Mouse (Mus musculus) spleen, embryonic (tissue): ENCODE measurements around the gene Ms4a14.
"Not testable (repeated sequence)": the region's sequence is repeated elsewhere in the genome, so short reads cannot be mapped to it uniquely, and the experiment has no call there.

Experiments
- CTCF ChIA-PET: fragments of 350-600 bp; sonication (Branson Sonifier 250); formaldehyde crosslinking; loops from one replicate; lab custom pipeline; 2022; lab: Charles Lee

Ms4a14 gene

GRCm38 (mm10) chr19:11314354-11314753, at the start of gene Ms4a14:
TSS of gene Ms4a14 (minus strand) at chr19:11314454.
- CTCF ChIA-PET = interaction anchor here (1.4 kb wide), 1 partner anchor 42 kb away, joined by 3 read pairs; no protein-coding TSS in a partner anchor

GRCm38 (mm10) chr19:11362002-11362401, 47.7 kb upstream of the Ms4a14 start:
- CTCF ChIA-PET = interaction anchor here (0.7 to 1.0 kb wide), 3 partner anchors 30 to 125 kb away, joined by 3 to 4 read pairs (median 3); no protein-coding TSS in a partner anchor

DNA sequence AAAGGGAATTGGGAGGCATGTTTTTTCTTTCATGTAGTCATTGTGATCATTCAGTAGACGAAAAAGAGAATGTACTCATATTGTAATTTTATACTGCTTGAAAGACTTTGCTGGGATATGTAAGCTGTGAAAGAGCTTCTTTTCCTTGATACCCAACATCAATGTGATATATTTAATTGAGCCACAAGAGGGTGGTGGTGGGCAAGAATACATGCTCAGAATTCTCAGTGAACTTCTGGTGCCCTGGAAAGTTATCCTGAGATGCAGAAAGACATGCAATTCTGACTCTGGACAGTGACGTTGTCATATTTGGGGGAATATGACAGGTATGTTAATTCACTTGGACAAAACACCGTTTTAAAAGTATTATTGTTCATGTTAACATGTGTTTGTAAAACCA, 45.9 kb upstream of the Ms4a14 start:
- CTCF ChIA-PET = interaction anchor here (0.6 to 1.0 kb wide), 2 partner anchors 128 to 243 kb away, joined by 3 read pairs; no protein-coding TSS in a partner anchor

GRCm38 (mm10) chr19:11355730-11356129, 41.5 kb upstream of the Ms4a14 start:
- CTCF ChIA-PET = no interaction called here

DNA sequence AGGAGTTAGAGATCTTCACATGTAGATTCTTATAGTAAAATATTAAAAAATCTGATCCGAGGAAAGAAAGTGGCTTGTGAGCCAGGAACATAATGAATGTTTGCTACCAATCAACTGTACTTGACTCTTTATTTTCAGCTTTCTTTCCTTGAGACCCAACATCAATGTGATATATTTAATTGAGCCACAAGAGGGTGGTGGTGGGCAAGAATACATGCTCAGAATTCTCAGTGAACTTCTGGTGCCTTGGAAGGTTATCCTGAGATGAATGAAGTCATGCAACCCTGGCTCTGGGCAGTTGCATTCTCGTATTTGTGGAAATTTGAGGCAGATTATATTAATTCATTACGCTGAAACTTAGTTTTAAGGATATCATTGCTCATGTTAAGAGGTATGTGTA, 37.6 kb upstream of the Ms4a14 start:
- CTCF ChIA-PET = interaction anchor here (0.7 kb wide), 1 partner anchor 98 kb away, joined by 8 read pairs; no protein-coding TSS in a partner anchor

DNA sequence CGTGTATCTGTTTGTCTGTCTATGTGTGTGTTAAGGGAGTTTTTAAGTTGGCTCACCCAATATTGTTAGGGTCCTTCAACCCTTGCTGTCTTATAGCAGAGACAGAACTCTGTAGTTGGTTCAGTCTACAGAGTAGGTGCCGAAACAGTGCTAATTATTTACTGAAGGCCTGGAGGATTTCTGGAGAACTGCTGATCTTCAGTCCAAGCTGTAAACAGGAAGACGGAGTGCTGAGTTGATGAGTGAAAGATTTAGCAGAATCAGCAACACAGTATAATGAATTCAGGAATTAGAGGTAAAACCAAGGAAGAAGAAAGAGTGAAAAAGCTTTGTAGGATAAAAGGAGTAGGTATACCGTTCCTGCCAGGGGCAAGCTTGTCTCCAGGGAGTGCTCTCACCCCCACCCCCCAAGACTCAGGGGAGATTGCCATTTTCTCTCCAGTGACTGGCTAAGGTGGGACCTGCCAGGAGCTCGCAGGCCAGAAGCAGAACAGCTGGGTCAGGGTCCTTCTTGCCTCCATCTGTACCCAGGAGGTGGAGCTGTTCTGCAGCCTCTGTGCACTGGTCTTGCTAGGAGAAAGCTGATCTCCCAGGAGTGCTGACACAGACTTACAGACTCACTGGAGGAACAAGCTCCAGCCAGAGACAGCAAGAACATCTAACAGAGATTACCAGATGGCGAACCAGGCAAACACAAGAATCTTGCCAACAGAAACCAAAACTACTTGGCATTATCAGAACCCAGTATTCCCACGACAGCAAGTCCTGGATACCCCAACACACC, 35.6 kb upstream of the Ms4a14 start:
- CTCF ChIA-PET = interaction anchor here (1.0 kb wide), 1 partner anchor 21 kb away, joined by 3 read pairs; no protein-coding TSS in a partner anchor

DNA sequence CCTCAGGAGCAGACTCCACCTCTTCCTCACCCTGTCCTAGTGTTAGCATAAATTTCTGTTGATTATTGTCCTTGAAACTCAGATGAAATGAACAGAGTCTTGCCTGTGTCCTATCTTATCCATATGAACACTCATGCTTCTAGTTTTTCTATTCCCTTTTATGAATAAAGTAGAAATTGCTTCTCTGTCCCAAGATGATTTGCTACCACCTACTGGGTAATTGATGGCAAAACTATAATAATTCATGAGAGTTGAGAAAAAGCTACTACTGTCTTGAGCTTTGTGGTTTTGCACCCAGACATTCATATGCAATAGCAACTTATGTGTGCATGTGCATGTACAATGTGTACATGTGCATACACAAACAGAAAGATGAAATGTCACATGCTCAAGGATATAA, 29.7 kb upstream of the Ms4a14 start:
- CTCF ChIA-PET = interaction anchor here (0.7 to 0.8 kb wide), 2 partner anchors 199 to 491 kb away, joined by 6 to 11 read pairs; no protein-coding TSS in a partner anchor

GRCm38 (mm10) chr19:11343147-11343546, 28.9 kb upstream of the Ms4a14 start:
- CTCF ChIA-PET = no interaction called here

- CTCF ChIA-PET = interaction anchor here (0.9 kb wide), 1 partner anchor 316 kb away, joined by 3 read pairs; no protein-coding TSS in a partner anchor
Measured at GRCm38 (mm10) chr19:11335932-11336331, 21.7 kb upstream of the Ms4a14 start, which contains the start of gene Ms4a7. TSS of gene Ms4a7 (minus strand) at chr19:11336146.

DNA sequence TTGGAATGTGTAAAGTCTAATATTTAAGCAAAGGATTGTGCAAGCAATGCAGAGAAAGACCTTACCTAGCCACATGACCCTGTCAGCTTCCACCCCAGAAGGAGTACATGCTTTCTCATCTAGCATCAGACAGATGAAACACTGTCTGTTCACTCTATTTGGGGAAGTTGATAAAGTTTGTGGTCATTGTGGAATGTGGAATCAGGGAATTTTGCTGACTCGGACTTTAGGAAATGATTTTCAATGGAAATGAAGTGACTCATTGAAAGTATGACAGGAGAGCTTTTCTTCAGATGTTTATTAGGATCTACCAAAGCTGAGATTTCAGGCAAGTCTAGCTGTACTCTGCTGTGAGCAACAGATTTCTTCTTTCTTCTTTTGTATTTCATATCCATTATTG, 6.9 kb upstream of the Ms4a14 start:
- CTCF ChIA-PET = no interaction called here

GRCm38 (mm10) chr19:11316786-11317185, 2.5 kb upstream of the Ms4a14 start:
- CTCF ChIA-PET = no interaction called here

- CTCF ChIA-PET = interaction anchor here (0.6 kb wide), 1 partner anchor 151 kb away, joined by 3 read pairs; no protein-coding TSS in a partner anchor
Measured at GRCm38 (mm10) chr19:11308888-11309287, 5.4 kb downstream of the Ms4a14 start.

GRCm38 (mm10) chr19:11299529-11299928, 14.7 kb downstream of the Ms4a14 start:
- CTCF ChIA-PET = not testable (repeated sequence)

GRCm38 (mm10) chr19:11298939-11299338, 15.3 kb downstream of the Ms4a14 start:
- CTCF ChIA-PET = interaction anchor here (0.7 kb wide), 1 partner anchor 10 kb away, joined by 3 read pairs; no protein-coding TSS in a partner anchor

GRCm38 (mm10) chr19:11293616-11294015, 20.6 kb downstream of the Ms4a14 start:
- CTCF ChIA-PET = interaction anchor here (0.6 kb wide), 1 partner anchor 25 kb away, joined by 4 read pairs; no protein-coding TSS in a partner anchor

DNA sequence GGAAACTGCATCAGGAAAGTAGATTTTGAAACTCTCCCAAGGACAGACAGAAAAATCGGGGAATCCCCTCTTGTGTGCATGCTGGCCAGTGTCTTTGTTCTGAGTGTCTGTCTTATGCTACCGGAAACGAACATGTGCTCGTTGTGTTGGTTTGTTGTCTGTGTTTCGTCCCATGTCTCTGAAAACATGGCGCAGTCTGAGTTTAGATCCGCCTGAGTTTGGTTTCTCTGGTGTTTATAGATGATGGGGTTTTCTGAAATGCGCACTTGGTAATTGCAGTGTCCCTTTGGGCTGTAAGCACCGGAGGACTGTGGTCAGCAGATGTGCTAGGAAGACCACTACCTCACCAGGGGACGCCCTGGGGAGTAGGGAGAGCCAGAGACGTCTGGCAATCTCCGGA, 21.3 kb downstream of the Ms4a14 start:
- CTCF ChIA-PET = interaction anchor here (0.6 kb wide), 1 partner anchor 24 kb away, joined by 4 read pairs; no protein-coding TSS in a partner anchor

DNA sequence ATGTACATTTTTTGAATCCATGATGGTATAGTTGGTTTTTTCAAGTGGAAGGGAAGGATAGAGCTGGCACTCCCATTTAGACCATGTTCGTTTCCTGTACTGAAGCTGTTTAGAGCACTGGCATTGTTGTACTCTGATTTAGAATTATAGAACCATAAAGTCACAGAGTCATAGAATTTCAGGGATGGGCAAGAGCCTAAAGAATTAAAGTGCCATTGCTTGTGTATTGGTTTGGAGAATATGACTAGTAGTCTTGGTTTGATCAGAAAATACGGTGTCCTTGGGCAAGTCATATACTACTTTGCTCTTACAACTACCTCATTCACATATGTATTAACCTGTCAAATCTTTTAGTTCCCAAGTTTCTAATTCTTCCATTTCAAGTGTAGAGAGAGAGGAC, 30.5 kb downstream of the Ms4a14 start, which contains the start of gene Ms4a5:
TSS of gene Ms4a5 (minus strand) at position 101 of the 400 bp plus-strand sequence.
- CTCF ChIA-PET = no interaction called here

DNA sequence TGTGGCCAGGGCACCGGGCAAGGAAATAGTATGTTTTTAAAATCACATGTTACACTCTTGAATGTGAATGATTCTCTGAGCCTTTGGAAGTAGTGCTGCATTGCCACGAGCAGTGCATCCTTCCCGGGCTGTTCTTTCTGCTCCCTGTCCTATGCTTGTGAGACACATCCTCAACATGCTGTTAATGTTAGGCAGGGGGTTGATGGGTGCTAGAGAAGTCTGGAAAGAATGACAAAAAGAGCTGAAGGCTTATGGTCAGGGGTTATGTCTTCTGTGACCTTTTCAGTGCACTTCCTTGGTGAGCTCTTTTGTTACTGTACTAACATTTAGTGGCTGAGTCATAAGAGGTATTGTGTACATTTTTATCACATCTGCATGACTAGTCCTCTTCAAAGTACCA, 34.0 kb downstream of the Ms4a14 start:
- CTCF ChIA-PET = interaction anchor here (0.6 kb wide), 1 partner anchor 70 kb away, joined by 4 read pairs; no protein-coding TSS in a partner anchor

DNA sequence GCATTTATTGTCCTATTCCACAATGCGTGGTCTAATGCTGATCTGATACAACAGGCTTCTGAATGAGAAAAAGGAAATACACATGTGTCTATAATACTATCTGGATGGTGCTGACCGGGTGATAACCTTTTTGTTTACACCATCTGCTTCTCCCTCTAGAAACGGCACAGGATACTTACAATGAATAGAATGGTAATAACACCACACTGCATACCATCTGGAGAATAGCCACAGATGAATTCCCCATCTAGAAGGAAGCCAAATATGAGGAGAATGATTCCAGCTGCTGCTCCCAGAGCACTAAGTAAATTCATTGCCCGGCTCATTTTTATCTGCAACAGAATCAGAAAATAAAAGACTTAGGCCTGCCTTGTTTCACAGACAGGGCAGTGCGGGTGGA, 37.8 kb downstream of the Ms4a14 start:
- CTCF ChIA-PET = no interaction called here

DNA sequence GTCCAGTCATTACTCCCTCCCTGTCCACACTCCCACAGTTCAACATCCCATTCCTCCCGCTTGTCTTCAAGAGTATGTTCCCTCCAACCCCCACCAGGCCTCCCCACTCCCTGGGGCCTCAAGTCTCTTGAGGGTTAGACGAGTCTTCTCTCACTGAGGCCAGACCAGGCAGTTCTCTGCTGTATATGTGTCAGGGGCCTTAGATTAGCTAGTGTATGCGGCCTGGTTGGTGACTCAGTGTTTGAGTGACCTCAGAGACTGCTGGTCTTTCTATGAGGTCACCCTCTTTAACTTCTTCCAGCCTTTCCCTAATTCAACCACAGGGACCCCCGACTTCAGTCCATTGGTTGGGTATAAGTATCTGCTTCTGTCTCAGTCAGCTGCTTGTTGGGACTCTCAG, 47.3 kb downstream of the Ms4a14 start:
- CTCF ChIA-PET = interaction anchor here (0.9 kb wide), 1 partner anchor 23 kb away, joined by 3 read pairs; no protein-coding TSS in a partner anchor

DNA sequence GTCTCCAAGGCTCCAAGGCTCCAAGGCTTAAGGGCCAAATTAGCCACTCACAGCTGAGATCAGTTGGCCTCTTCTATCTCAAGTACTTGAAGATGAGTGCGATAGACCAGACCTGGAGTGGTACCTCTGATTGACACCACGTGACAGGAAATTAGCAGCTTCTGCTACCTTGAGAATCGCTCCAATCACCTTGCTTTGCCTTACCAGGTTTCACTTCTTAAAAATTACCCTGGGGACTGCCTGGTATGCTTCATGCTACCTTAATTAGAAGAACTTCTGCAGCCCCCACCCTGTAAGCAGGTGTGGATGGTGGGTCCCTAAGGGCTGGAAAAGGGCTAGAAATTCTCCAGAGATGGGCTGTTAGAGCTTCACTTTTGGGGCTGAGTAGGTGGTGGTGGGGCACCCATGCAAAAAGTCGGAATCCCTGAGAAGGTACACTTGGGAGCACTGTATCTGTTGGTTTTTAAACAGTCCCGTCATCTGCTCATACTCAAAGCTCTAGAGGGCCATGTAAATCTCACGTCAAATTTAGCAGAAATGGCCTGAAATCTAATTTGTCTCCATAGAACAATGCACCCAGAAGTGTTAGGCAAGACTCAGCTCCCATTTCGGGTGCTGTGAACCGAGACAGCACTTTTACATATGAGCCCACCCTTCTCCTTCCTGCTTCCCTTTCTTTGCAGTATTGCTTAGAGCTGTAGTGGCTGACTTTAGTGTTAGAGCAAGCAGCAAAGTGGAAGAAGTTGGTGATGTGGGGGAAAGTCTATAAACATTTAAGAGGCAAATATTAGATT, 48.0 kb downstream of the Ms4a14 start, which contains the start of gene Ms4a1:
TSS of gene Ms4a1 (minus strand) at position 190 of the 794 bp plus-strand sequence.
- CTCF ChIA-PET = interaction anchor here (0.9 kb wide), 1 partner anchor 22 kb away, joined by 3 read pairs; no protein-coding TSS in a partner anchor
